Mouse (Mus musculus) small intestine, adult 2 months (tissue): ENCODE results near the gene Gm7534.

Experiments
- CTCF ChIP-seq: fragments of 200-500 bp; IDR thresholded peaks from 2 replicates; pipeline ENCODE4 v1.5.1; 2012; ENCODE audit warnings: low read depth, mild to moderate bottlenecking, control low read depth, inconsistent platforms, low read length, moderate library complexity, mixed read lengths; ENCODE audit not compliant: insufficient replicate concordance, insufficient read length; ENCODE audit errors: extremely low read depth
- POLR2A ChIP-seq: fragments of 200-500 bp; IDR thresholded peaks from 2 replicates; pipeline ENCODE4 v1.6.1; 2012; ENCODE audit warnings: low read depth, mild to moderate bottlenecking, control low read depth, inconsistent platforms, low read length, moderate library complexity

- TF ChIP-seq CTCF (no peak), POLR2A (no peak)
These were observed 44.0 kb upstream of the Gm7534 start, which contains the start of gene Gm30191 for GRCm38 (mm10) chr4:134246719-134247258.
